Comparison of ENCODE assay signal across 9 mouse cellular contexts in genomic region chr17:45734333-45734732, GRCm38 (mm10). TPM values are rescaled to one million over a fixed set of nuclear protein-coding genes. Genes with fewer than 3 reads are reported as not detected.
DNase-seq lines count a peak whose midpoint lies in the region; ATAC-seq and TF ChIP-seq lines count a peak whose summit lies in the region.
"Had no signal": no experiment of that assay in that cellular context is flagged by ENCODE, and none has a peak within 500 bp of the region (broad histone marks: within the 10 kb centered on the region; RNA-seq: fewer than 3 reads in every experiment).

No protein-coding gene starts in this region.

- H3K4me2 ChIP-seq in forebrain, embryonic 11.5 days (ENCODE audit: low read depth, low read length, severe bottlenecking): peak overlapping the region; percentile 75
- H3K4me2 ChIP-seq in limb, embryonic 11.5 days (ENCODE audit: low read depth, severe bottlenecking): peak overlapping the region; percentile 87

- H3K4me1 ChIP-seq in forebrain, embryonic 11.5 days (replicated peaks; ENCODE audit: control insufficient read depth, insufficient read depth, low read length): peaks cover 40% of the 10 kb centered on the region
- peaks cover 45% of the 10 kb centered on the region for H3K4me1 ChIP-seq in limb, embryonic 11.5 days (ENCODE audit: control insufficient read depth, insufficient read depth, low read length)
- peaks cover 26% of the 10 kb centered on the region for H3K4me1 ChIP-seq in olfactory bulb, adult 2 months (ENCODE audit: control insufficient read depth, insufficient read depth, low read length)

- H3K4me3 ChIP-seq in left cerebral cortex, adult 2 months: no peak overlapping the region
- H3K4me3 ChIP-seq in forebrain, embryonic 11.5 days (ENCODE audit: low read depth, low read length): peak overlapping the region; percentile 26; the same call in 1 of the 2 replicates
- no peak overlapping the region for H3K4me3 ChIP-seq in limb, embryonic 11.5 days (ENCODE audit: low read depth, low read length)
- H3K4me3 ChIP-seq in olfactory bulb, adult 2 months (ENCODE audit: insufficient read depth, low read depth, low read length): no peak overlapping the region

- TF ChIP-seq CTCF in left cerebral cortex, adult 2 months (IDR thresholded peaks at IDR 0.05): no peak
- no peak for TF ChIP-seq CTCF in olfactory bulb, adult 2 months (IDR thresholded peaks at IDR 0.05; ENCODE audit: insufficient read depth, low read depth, low read length)

- intact Hi-C loops in left cerebral cortex, adult 2 months (cut with DNase I): no loop called here
- intact Hi-C loops in left cerebral cortex, postnatal 4 days (cut with DNase I): loop anchor here (5.0 kb wide), 2 partner anchors 398 to 673 kb away; no protein-coding TSS in a partner anchor

- 2% methylated on average over 3 of the region's 3 CpGs for WGBS in forebrain, embryonic 11.5 days
- WGBS in limb, embryonic 11.5 days: 18% methylated on average over 3 of the region's 3 CpGs
- 39% methylated on average over 3 of the region's 3 CpGs for WGBS in olfactory bulb, adult 2 months

- H3K36me3 ChIP-seq in forebrain, embryonic 11.5 days (ENCODE audit: control insufficient read depth, insufficient read depth, low read length): no peaks in the 10 kb centered on the region
- H3K36me3 ChIP-seq in limb, embryonic 11.5 days (ENCODE audit: control insufficient read depth, insufficient read depth, low read length): no peaks in the 10 kb centered on the region

- no peak for DNase-seq in left cerebral cortex, adult 2 months (ENCODE audit: extremely low spot score in 1 of 2, low spot score in 2 of 2)
- DNase-seq in left cerebral cortex, postnatal 4 days: no peak
- DNase-seq in forebrain, embryonic 11.5 days (ENCODE audit: low spot score): no peak
- DNase-seq in limb, embryonic 11.5 days (ENCODE audit: low spot score): no peak
- DNase-seq in left cerebral cortex, adult 9 months (ENCODE audit: low spot score in 2 of 2): no peak
- DNase-seq in spleen, postnatal 14 days (ENCODE audit: low spot score in 2 of 2): no peak
- DNase-seq in lung, postnatal 14 days: no peak

- H3K27me3 ChIP-seq in forebrain, embryonic 11.5 days (ENCODE audit: control insufficient read depth, insufficient read depth, low read length): peaks cover 3% of the 10 kb centered on the region; the same call in 1 of the 2 replicates
- 0 out of 2 replicates have a peak, but pooled peaks cover 2% of the 10 kb centered on the region for H3K27me3 ChIP-seq in limb, embryonic 11.5 days (ENCODE audit: control insufficient read depth, insufficient read depth, low read length)

- no peaks in the 10 kb centered on the region for H3K9me3 ChIP-seq in forebrain, embryonic 11.5 days (ENCODE audit: control insufficient read depth, low read length)
- no peaks in the 10 kb centered on the region for H3K9me3 ChIP-seq in limb, embryonic 11.5 days (ENCODE audit: control insufficient read depth, low read length)

- peak overlapping the region; percentile 75 for H3K27ac ChIP-seq in left cerebral cortex, adult 2 months
- peak overlapping the region; percentile 68 for H3K27ac ChIP-seq in forebrain, embryonic 11.5 days (ENCODE audit: low read depth, low read length)
- no peak overlapping the region for H3K27ac ChIP-seq in limb, embryonic 11.5 days (replicated peaks; ENCODE audit: low read depth, low read length)
- H3K27ac ChIP-seq in olfactory bulb, adult 2 months (ENCODE audit: insufficient read depth, low read depth, low read length): peak overlapping the region; percentile 40; the same call in 1 of the 2 replicates

- peak overlapping the region; percentile 67 for H3K9ac ChIP-seq in forebrain, embryonic 11.5 days (ENCODE audit: low read length)
- peak overlapping the region; percentile 69; the same call in 1 of the 2 replicates for H3K9ac ChIP-seq in limb, embryonic 11.5 days (ENCODE audit: low read length)

- no peak for ATAC-seq in forebrain, embryonic 11.5 days (replicated peaks; ENCODE audit: low FRiP score)
- ATAC-seq in limb, embryonic 11.5 days (ENCODE audit: insufficient number of reproducible peaks, low FRiP score, low TSS enrichment, low read depth): no peak

- TF ChIP-seq POLR2A in olfactory bulb, adult 2 months (IDR thresholded peaks at IDR 0.05; ENCODE audit: insufficient read depth, low read depth, low read length): no peak

RNA-seq across cellular contexts. Expression of gene 1600014C23Rik, which starts 0.7 kb away (rescaled TPM):
- not detected for total RNA-seq in left cerebral cortex, adult 2 months (2021)
- total RNA-seq in left cerebral cortex, postnatal 4 days (2021): not detected
- 0.55 and 0.99 TPM in 2 replicates for polyA plus RNA-seq in forebrain, embryonic 11.5 days (2014; fragmentation: Nextera tagmentation; extraction: Ambion mirVana)
- not detected in 2 replicates for polyA plus RNA-seq in limb, embryonic 11.5 days (2014; fragmentation: Nextera tagmentation; extraction: Ambion mirVana)
- not detected in 2 replicates for polyA plus RNA-seq in olfactory bulb, adult 2 months (2012; ENCODE audit: insufficient read depth, insufficient read length, low replicate concordance, missing spikeins)
- total RNA-seq: neutrophil, adult 5-6 weeks had no signal

RNA-seq across cellular contexts. Expression of gene Tmem63b, which starts 47.6 kb away (rescaled TPM):
- 100 to 1,000 TPM; 176 to 184 TPM for total RNA-seq in left cerebral cortex, adult 2 months (2021)
- total RNA-seq in left cerebral cortex, postnatal 4 days (2021): 100 to 1,000 TPM; 272 to 284 TPM
- 49.8 and 54.5 TPM in 2 replicates for polyA plus RNA-seq in forebrain, embryonic 11.5 days (2014; fragmentation: Nextera tagmentation; extraction: Ambion mirVana)
- polyA plus RNA-seq in limb, embryonic 11.5 days (2014; fragmentation: Nextera tagmentation; extraction: Ambion mirVana): 23.3 and 23.6 TPM in 2 replicates
- 179 TPM in 1 of 2 replicates, not detected in the other for polyA plus RNA-seq in olfactory bulb, adult 2 months (2012; ENCODE audit: insufficient read depth, insufficient read length, low replicate concordance, missing spikeins)

RNA-seq across cellular contexts. Expression of gene Mrpl14, which starts 48.2 kb away (rescaled TPM):
- 10 to 100 TPM; 42.4 to 44.1 TPM for total RNA-seq in left cerebral cortex, adult 2 months (2021)
- total RNA-seq in left cerebral cortex, postnatal 4 days (2021): 10 to 100 TPM; 49.2 to 55.7 TPM
- polyA plus RNA-seq in forebrain, embryonic 11.5 days (2014; fragmentation: Nextera tagmentation; extraction: Ambion mirVana): 107 and 108 TPM in 2 replicates
- polyA plus RNA-seq in limb, embryonic 11.5 days (2014; fragmentation: Nextera tagmentation; extraction: Ambion mirVana): 146 and 154 TPM in 2 replicates
- not detected in 2 replicates for polyA plus RNA-seq in olfactory bulb, adult 2 months (2012; ENCODE audit: insufficient read depth, insufficient read length, low replicate concordance, missing spikeins)

Comparison
In these comparisons a context has a peak if more than half of its experiments do, and no peak if none do; other contexts are left out.
1. RNA of gene Mrpl14, which starts 48.2 kb away (polyA plus RNA-seq): 146 to 154 TPM in limb, embryonic 11.5 days and 107 to 108 TPM in forebrain, embryonic 11.5 days; not detected in olfactory bulb, adult 2 months; every median in the first group is over 100 times any median in the second.